Mouse (Mus musculus) lung, postnatal 0 days (tissue): ENCODE measurements at regions not wholly inside any gene's neighbourhood (a gene's known extent, or its start where the extent isn't known, plus 50 kb on each side); places are given as distances from the start of the nearest gene placed in this dataset.

Experiments used
- CTCF ChIP-seq: IDR thresholded peaks from 2 replicates; pipeline ENCODE4 v1.5.1; 2016; ENCODE audit warnings: antibody characterized with exemption, mild to moderate bottlenecking
- EP300 ChIP-seq: IDR thresholded peaks from 2 replicates; pipeline ENCODE4 v1.6.1; 2016; ENCODE audit warnings: antibody characterized with exemption, mild to moderate bottlenecking, control low read depth

- TF ChIP-seq EP300, result no peak
- TF ChIP-seq CTCF, result no peak
Observed at GRCm38 (mm10) chr7:74944421-74945098, 364.5 kb downstream of the Sv2b start.
